Mouse (Mus musculus): ENCODE results near the gene Zrsr2. TPM values are rescaled to one million over a fixed set of nuclear protein-coding genes. Genes with fewer than 3 reads are reported as not detected.

The Zrsr2 gene
- 59.0 TPM for polyA plus RNA-seq (2014; fragmentation: Illumina TruSeq; extraction: RNeasy Lipid Tissue Mini Kit (QIAGEN cat#74804); ENCODE audit: low read depth, low replicate concordance)

DNA sequence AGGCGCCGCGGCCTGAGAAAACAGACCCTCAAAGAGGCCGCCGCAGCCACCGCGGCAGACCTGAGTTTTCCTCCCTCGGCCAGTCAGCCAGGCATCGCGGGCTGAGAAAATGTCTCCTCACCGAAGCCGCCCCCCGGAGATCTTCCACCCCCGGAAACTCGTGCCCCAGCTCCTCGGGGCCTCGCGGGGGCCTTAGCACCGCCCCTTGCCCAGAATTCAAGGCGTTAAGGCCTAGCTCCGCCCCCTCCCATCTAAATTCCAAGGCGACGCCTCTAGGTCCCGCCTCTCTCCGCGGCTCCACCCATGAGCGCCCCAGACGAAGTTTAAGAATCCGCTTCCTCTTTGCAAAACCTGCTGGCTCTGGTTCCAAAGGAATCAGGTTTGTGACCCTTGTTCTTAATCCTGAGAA lies at the start of gene Zrsr2:
TSS of gene Zrsr2 (minus strand) at position 195 of the 409 bp plus-strand sequence.

DNA sequence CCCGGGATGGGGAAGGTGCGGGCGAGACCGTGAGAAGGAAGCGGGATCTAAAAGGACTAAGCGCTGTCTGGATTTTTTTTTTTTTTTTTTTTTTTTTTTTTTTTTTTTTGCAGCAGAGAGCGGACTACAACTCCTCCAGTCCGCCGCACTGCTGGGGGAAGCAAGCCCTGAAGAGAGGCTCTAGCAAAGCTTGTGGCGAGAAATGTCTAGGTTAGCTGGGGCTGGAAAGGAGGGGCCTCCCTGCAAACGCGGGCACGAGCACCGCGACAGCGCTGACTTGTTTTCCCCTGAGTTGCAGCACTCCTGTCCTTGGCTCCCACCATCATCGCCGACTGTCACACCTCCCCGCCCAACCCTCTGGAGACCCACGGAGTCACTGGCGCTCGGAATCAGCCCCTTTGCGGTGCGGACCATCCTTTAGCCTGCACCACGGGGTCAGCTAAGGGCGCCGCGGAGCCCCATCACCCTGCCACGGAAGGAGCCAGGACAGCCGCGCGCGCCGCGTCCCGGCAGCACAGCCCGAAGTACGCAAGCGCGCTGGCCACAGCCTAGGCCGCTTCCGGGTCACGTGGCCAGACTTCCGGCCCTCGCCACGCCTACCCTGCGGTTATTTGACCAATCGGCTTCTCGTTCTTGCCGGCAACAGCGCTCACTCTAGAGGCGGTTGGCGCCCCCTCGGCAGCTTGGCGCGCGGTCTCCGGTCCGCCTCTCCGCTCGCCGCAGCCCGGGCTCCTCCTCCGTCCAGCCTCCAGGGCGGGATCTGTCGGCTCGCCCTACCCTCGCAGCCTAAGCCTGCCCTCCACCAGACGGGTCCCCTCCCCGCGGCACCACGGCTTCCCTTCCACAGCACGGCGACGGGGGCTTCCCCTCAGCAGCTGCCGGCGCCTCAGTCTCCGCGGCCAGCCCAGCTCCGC lies 49.9 kb downstream of the Zrsr2 start, which contains the start of gene Ap1s2:
TSS of gene Ap1s2 (plus strand) at position 681 of the 914 bp plus-strand sequence.

Other genes starting within 250 kb of the Zrsr2 start
- not detected for gene Rnf138rt1, start 197.3 kb downstream of the Zrsr2 start, polyA plus RNA-seq (2014; fragmentation: Illumina TruSeq; extraction: RNeasy Lipid Tissue Mini Kit (QIAGEN cat#74804); ENCODE audit: low read depth, low replicate concordance)
- gene Ap1s2, start 49.6 kb downstream of the Zrsr2 start, polyA plus RNA-seq (2014; fragmentation: Illumina TruSeq; extraction: RNeasy Lipid Tissue Mini Kit (QIAGEN cat#74804); ENCODE audit: low read depth, low replicate concordance) = 126 TPM
- gene Car5b, start 69.3 kb upstream of the Zrsr2 start, polyA plus RNA-seq (2014; fragmentation: Illumina TruSeq; extraction: RNeasy Lipid Tissue Mini Kit (QIAGEN cat#74804); ENCODE audit: low read depth, low replicate concordance) = 38.0 TPM
- gene Siah1b, start 117.8 kb upstream of the Zrsr2 start, polyA plus RNA-seq (2014; fragmentation: Illumina TruSeq; extraction: RNeasy Lipid Tissue Mini Kit (QIAGEN cat#74804); ENCODE audit: low read depth, low replicate concordance) = 8.6 TPM
- not detected for gene Cltrn, start 130.2 kb upstream of the Zrsr2 start, polyA plus RNA-seq (2014; fragmentation: Illumina TruSeq; extraction: RNeasy Lipid Tissue Mini Kit (QIAGEN cat#74804); ENCODE audit: low read depth, low replicate concordance)
- 24.1 TPM for gene Ace2, start 180.7 kb upstream of the Zrsr2 start, polyA plus RNA-seq (2014; fragmentation: Illumina TruSeq; extraction: RNeasy Lipid Tissue Mini Kit (QIAGEN cat#74804); ENCODE audit: low read depth, low replicate concordance)

Data from adrenal gland, adult 10 weeks (tissue).